Mouse (Mus musculus) forebrain, embryonic 16.5 days (tissue): ENCODE measurements around the gene Slc9a8. TPM values are rescaled to one million over a fixed set of nuclear protein-coding genes. Genes with fewer than 3 reads are reported as not detected.

Experiments
- ATAC-seq: fragments of 200-750 bp; cut with Nextera tagmentation; 2 replicates; pipeline ENCODE4 v1.8.0; 2017; ENCODE audit warnings: mild to moderate bottlenecking, moderate library complexity
- H3K27ac ChIP-seq: fragments of 300-500 bp; sonication (generic); 2 replicates; pipeline ENCODE4 v1.5.1; 2014; ENCODE audit warnings: low read length, control low read depth
- H3K27me3 ChIP-seq: fragments of 300-500 bp; sonication (generic); replicated peaks from 2 replicates; pipeline ENCODE4 v1.6.1; 2014; ENCODE audit warnings: low read length; ENCODE audit not compliant: control insufficient read depth, insufficient read depth
- H3K36me3 ChIP-seq: fragments of 300-500 bp; sonication (generic); 2 replicates; pipeline ENCODE4 v1.6.1; 2014; ENCODE audit not compliant: control insufficient read depth, insufficient read depth
- H3K4me1 ChIP-seq: fragments of 300-500 bp; sonication (generic); replicated peaks from 2 replicates; pipeline ENCODE4 v1.6.1; 2014; ENCODE audit warnings: low read length; ENCODE audit not compliant: control insufficient read depth, insufficient read depth
- H3K4me2 ChIP-seq: fragments of 300-500 bp; sonication (generic); 2 replicates; pipeline ENCODE4 v1.6.1; 2014; ENCODE audit warnings: mild to moderate bottlenecking, low read length, control low read depth
- H3K4me3 ChIP-seq: fragments of 300-500 bp; sonication (generic); replicated peaks from 2 replicates; pipeline ENCODE4 v1.5.1; 2014; ENCODE audit warnings: mild to moderate bottlenecking, low read length, control low read depth
- H3K9ac ChIP-seq: fragments of 300-500 bp; sonication (generic); replicated peaks from 2 replicates; pipeline ENCODE4 v1.6.1; 2014; ENCODE audit warnings: low read depth, low read length, control low read depth
- H3K9me3 ChIP-seq: fragments of 300-500 bp; sonication (generic); 2 replicates; pipeline ENCODE4 v1.6.1; 2016; ENCODE audit warnings: low read length; ENCODE audit not compliant: control insufficient read depth
- WGBS: fragments of 180-500 bp; shearing (Covaris S2); extraction: QIAGEN DNeasy Blood & Tissue Kit; methylation state at CpG from one replicate; pipeline ENCODE4 v1.1.7; 2014; 5-methylcytosine and 5-hydroxymethylcytosine counted together
- polyA plus RNA-seq: library from polyadenylated mRNA; unstranded; fragments of >200 nt; fragmentation: Nextera tagmentation; extraction: Ambion mirVana; gene quantifications from 2 replicates; pipeline ENCODE4 v1.2.1, GENCODE M21; 2015

The Slc9a8 gene
- polyA plus RNA-seq, 1 experiment from 2014 or later, result 24.0 TPM

DNA sequence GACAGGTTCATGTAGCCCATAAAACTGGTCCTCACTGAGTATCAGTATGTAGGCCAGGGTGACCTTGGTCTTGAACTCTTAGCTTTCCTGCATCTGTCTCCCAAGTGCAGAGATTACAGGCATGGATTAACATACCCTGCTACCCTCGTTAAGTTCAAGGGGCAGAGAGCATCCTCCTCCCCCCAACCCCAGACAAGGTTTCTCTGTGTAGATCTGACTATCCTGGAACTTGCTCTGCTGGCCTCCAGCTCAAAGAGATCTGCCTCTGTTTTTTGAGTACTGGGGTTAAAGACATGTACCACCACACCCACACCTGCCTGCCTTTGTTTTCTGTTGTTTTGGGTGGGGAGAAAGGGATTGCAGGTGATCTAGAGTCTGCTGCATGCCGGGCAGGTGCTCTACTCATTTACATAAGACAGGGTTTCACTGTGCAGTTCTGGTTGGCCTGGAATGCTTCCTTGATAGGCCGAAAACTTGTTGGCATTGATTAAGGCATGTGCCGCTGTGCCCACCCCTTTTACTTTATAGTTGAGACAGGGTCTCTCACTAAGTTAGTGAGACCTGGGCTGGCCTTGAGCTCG, 1.6 kb downstream of the Slc9a8 start:
- Histone ChIP-seq H3K27ac (no peak overlapping the region), H3K36me3 (peaks cover 30% of the 10 kb centered on the region), H3K9me3 (0 out of 2 replicates have a peak, but pooled peaks cover 2% of the 10 kb centered on the region), H3K4me2 (no peak overlapping the region; the same call in 1 of the 2 replicates), H3K27me3 (no peaks in the 10 kb centered on the region), H3K9ac (no peak overlapping the region), H3K4me1 (peaks cover 17% of the 10 kb centered on the region), H3K4me3 (no peak overlapping the region)
- WGBS, result 85% methylated on average over 5 of the region's 5 CpGs
- no peak for ATAC-seq

- H3K9ac ChIP-seq, result no peak overlapping the region
- H3K4me2 ChIP-seq, result no peak overlapping the region
- no peak for ATAC-seq
- peaks cover 33% of the 10 kb centered on the region for H3K36me3 ChIP-seq
- no peak overlapping the region for H3K4me3 ChIP-seq
- H3K9me3 ChIP-seq, result 0 out of 2 replicates have a peak, but pooled peaks cover 2% of the 10 kb centered on the region
- no peaks in the 10 kb centered on the region for H3K27me3 ChIP-seq
- WGBS, result 83% methylated on average over 9 of the region's 9 CpGs
- H3K27ac ChIP-seq, result no peak overlapping the region
- H3K4me1 ChIP-seq, result peaks cover 17% of the 10 kb centered on the region
These were observed 2.5 kb downstream of the Slc9a8 start for GRCm38 (mm10) chr2:167424040-167424439.

- Histone ChIP-seq H3K4me3 (no peak overlapping the region), H3K4me1 (peaks cover 17% of the 10 kb centered on the region), H3K9ac (no peak overlapping the region), H3K27ac (no peak overlapping the region), H3K36me3 (peaks cover 34% of the 10 kb centered on the region), H3K27me3 (no peaks in the 10 kb centered on the region), H3K4me2 (no peak overlapping the region), H3K9me3 (no peaks in the 10 kb centered on the region)
- WGBS, result 95% methylated on average over 3 of the region's 3 CpGs
- ATAC-seq, result no peak
These were observed 3.0 kb downstream of the Slc9a8 start for GRCm38 (mm10) chr2:167424516-167424915.

DNA sequence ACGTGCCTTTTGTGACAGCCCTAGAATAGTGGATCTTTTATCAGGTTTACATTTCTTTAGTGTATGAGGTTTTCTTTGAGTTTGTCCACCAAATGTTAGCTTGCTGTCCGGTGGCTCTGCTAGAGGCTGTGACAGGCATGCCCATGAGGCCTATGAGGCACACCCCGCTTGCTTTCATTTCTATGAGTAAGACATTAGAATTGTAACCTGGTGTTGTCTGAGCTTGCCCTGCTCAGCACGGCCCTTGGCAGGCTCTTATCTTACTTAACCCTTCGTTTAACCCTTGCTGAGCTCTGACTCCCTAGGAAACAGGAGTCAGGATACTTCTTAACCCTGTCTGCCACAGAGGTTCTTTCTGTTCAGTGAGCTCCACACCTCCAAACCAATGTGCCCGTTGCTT, 3.9 kb downstream of the Slc9a8 start:
- WGBS, result 86% methylated on average over 6 of the region's 6 CpGs
- H3K36me3 ChIP-seq, result peaks cover 34% of the 10 kb centered on the region
- no peaks in the 10 kb centered on the region for H3K9me3 ChIP-seq
- H3K9ac ChIP-seq, result no peak overlapping the region
- ATAC-seq, result no peak
- H3K4me3 ChIP-seq, result no peak overlapping the region
- H3K4me1 ChIP-seq, result peaks cover 17% of the 10 kb centered on the region
- H3K27ac ChIP-seq, result no peak overlapping the region
- H3K27me3 ChIP-seq, result no peaks in the 10 kb centered on the region
- no peak overlapping the region for H3K4me2 ChIP-seq

- no peak overlapping the region for H3K4me3 ChIP-seq
- no peaks in the 10 kb centered on the region for H3K9me3 ChIP-seq
- 94% methylated on average over 5 of the region's 5 CpGs for WGBS
- no peaks in the 10 kb centered on the region for H3K4me1 ChIP-seq
- ATAC-seq, result no peak
- H3K4me2 ChIP-seq, result no peak overlapping the region
- H3K27ac ChIP-seq, result no peak overlapping the region
- H3K27me3 ChIP-seq, result no peaks in the 10 kb centered on the region
- H3K9ac ChIP-seq, result no peak overlapping the region
- peaks cover 29% of the 10 kb centered on the region for H3K36me3 ChIP-seq
These were observed 8.1 kb downstream of the Slc9a8 start for GRCm38 (mm10) chr2:167429596-167429995.

DNA sequence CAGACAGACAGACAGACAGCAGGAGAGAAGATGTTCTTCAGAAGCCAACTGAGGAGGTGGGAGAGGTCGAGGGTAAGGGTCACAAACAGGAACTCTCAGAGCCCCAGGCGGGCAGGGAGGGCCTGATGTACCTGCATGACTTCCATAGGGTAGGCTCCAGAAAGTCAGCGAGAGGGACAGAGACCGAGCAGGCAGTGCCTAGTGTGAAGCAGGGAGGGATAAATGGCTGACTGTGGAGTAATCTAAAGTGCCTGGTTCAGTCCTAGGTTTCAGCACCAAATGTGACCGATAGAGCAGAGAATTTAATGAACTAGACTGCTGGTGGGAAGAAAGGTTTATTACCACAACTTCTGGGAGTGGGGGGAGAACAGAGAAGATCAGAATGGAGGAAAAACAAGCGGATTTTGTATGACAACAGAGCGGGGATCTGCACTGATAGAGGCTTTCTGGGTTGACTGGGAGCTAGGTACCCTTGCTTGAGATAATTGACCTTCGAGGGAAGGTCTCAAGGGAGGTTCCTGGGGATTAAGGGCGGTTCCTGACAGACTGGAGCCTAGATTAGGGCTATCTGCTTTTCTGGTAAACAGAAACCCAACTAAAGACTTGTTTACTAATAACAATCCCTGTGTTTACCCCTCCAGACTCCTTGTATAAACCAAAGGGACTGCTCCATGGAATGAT, 9.4 kb downstream of the Slc9a8 start:
- no peak for ATAC-seq
- Histone ChIP-seq H3K4me2 (no peak overlapping the region), H3K27ac (no peak overlapping the region), H3K4me3 (no peak overlapping the region), H3K27me3 (no peaks in the 10 kb centered on the region), H3K9ac (no peak overlapping the region), H3K36me3 (peaks cover 20% of the 10 kb centered on the region), H3K9me3 (no peaks in the 10 kb centered on the region), H3K4me1 (no peaks in the 10 kb centered on the region)
- WGBS, result 81% methylated on average over 9 of the region's 9 CpGs

- H3K9me3 ChIP-seq, result no peaks in the 10 kb centered on the region
- H3K4me3 ChIP-seq, result no peak overlapping the region
- no peaks in the 10 kb centered on the region for H3K27me3 ChIP-seq
- no peak overlapping the region for H3K9ac ChIP-seq
- H3K27ac ChIP-seq, result no peak overlapping the region
- WGBS, result 91% methylated on average over 7 of the region's 7 CpGs
- H3K4me2 ChIP-seq, result no peak overlapping the region
- no peaks in the 10 kb centered on the region for H3K4me1 ChIP-seq
- H3K36me3 ChIP-seq, result peaks cover 15% of the 10 kb centered on the region
- ATAC-seq, result no peak
These were observed 9.9 kb downstream of the Slc9a8 start for GRCm38 (mm10) chr2:167431418-167431776.

DNA sequence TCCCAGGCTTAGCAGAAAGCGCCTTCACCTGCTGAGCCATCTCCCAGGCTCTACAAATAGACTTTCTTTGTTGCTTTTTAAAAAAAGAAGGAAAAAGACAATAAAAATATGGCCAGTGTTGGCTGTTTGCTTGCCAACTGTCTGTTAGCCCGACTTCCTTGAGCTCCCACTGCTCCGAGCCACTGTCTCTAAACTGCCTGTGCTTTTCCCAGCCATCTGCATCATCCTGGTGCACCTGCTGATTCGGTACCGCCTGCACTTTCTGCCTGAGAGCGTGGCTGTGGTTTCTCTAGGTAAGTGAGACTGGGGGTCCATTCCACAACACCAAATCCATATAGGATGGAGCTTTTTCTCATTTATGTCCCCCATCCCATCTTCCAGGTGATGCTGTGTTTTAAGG, 13.1 kb downstream of the Slc9a8 start:
- no peaks in the 10 kb centered on the region for H3K9me3 ChIP-seq
- no peak overlapping the region for H3K4me2 ChIP-seq
- H3K27me3 ChIP-seq, result no peaks in the 10 kb centered on the region
- no peak overlapping the region for H3K4me3 ChIP-seq
- WGBS, result 92% methylated on average over 6 of the region's 6 CpGs
- no peak overlapping the region for H3K27ac ChIP-seq
- H3K9ac ChIP-seq, result no peak overlapping the region
- no peak for ATAC-seq
- H3K4me1 ChIP-seq, result no peaks in the 10 kb centered on the region
- no peaks in the 10 kb centered on the region for H3K36me3 ChIP-seq

- no peak for ATAC-seq
- 97% methylated on average over 2 of the region's 2 CpGs for WGBS
These were observed 14.1 kb downstream of the Slc9a8 start for GRCm38 (mm10) chr2:167435631-167436030.

More at GRCm38 (mm10) chr2:167435631-167436030, 14.1 kb downstream of the Slc9a8 start:
- no peaks in the 10 kb centered on the region for H3K9me3 ChIP-seq
- no peaks in the 10 kb centered on the region for H3K27me3 ChIP-seq
- no peak overlapping the region for H3K4me2 ChIP-seq
- H3K4me1 ChIP-seq, result no peaks in the 10 kb centered on the region
- no peaks in the 10 kb centered on the region for H3K36me3 ChIP-seq
- H3K9ac ChIP-seq, result no peak overlapping the region
- H3K4me3 ChIP-seq, result no peak overlapping the region
- H3K27ac ChIP-seq, result no peak overlapping the region
